Mouse (Mus musculus): Measurements from ENCODE around the gene Plekhh3.

Gene Plekhh3

GRCm38 (mm10) chr11:101170811-101171610 lies at the start of gene Plekhh3:
Plekhh3 (minus strand) TSS chr11:101171351.
- peak; percentile 86 for DNase-seq (ENCODE audit: extremely low spot score, low read depth, low spot score)

- no peak for DNase-seq (ENCODE audit: extremely low spot score, low read depth, low spot score)
These were observed 49.7 kb upstream of the Plekhh3 start for GRCm38 (mm10) chr11:101220853-101221252.

- DNase-seq (ENCODE audit: extremely low spot score, low read depth, low spot score) = no peak
These were observed 47.4 kb upstream of the Plekhh3 start for GRCm38 (mm10) chr11:101218436-101219055.

- DNase-seq (ENCODE audit: extremely low spot score, low read depth, low spot score) = no peak
These were observed 45.8 kb upstream of the Plekhh3 start for GRCm38 (mm10) chr11:101216936-101217335.

- DNase-seq (ENCODE audit: extremely low spot score, low read depth, low spot score) = peak; percentile 87
These were observed 40.8 kb upstream of the Plekhh3 start for GRCm38 (mm10) chr11:101211970-101212369.

GRCm38 (mm10) chr11:101200986-101201385 lies 29.8 kb upstream of the Plekhh3 start:
- no peak for DNase-seq (ENCODE audit: extremely low spot score, low read depth, low spot score)

- no peak for DNase-seq (ENCODE audit: extremely low spot score, low read depth, low spot score)
These were observed 28.4 kb upstream of the Plekhh3 start for GRCm38 (mm10) chr11:101199555-101199954.

GRCm38 (mm10) chr11:101196175-101196574 lies 25.0 kb upstream of the Plekhh3 start:
- no peak for DNase-seq (ENCODE audit: extremely low spot score, low read depth, low spot score)

- no peak for DNase-seq (ENCODE audit: extremely low spot score, low read depth, low spot score)
These were observed 24.4 kb upstream of the Plekhh3 start for GRCm38 (mm10) chr11:101195571-101195970.

- no peak for DNase-seq (ENCODE audit: extremely low spot score, low read depth, low spot score)
These were observed 23.9 kb upstream of the Plekhh3 start for GRCm38 (mm10) chr11:101195101-101195500.

- no peak for DNase-seq (ENCODE audit: extremely low spot score, low read depth, low spot score)
These were observed 23.5 kb upstream of the Plekhh3 start for GRCm38 (mm10) chr11:101194643-101195042.

- no peak for DNase-seq (ENCODE audit: extremely low spot score, low read depth, low spot score)
These were observed 23.0 kb upstream of the Plekhh3 start for GRCm38 (mm10) chr11:101194137-101194536.

GRCm38 (mm10) chr11:101193076-101193475 lies 21.9 kb upstream of the Plekhh3 start:
- DNase-seq (ENCODE audit: extremely low spot score, low read depth, low spot score) = no peak

GRCm38 (mm10) chr11:101192646-101193045 lies 21.5 kb upstream of the Plekhh3 start:
- no peak for DNase-seq (ENCODE audit: extremely low spot score, low read depth, low spot score)

- no peak for DNase-seq (ENCODE audit: extremely low spot score, low read depth, low spot score)
These were observed 20.8 kb upstream of the Plekhh3 start for GRCm38 (mm10) chr11:101191919-101192470.

- DNase-seq (ENCODE audit: extremely low spot score, low read depth, low spot score) = no peak
These were observed 20.1 kb upstream of the Plekhh3 start for GRCm38 (mm10) chr11:101190913-101191907.

GRCm38 (mm10) chr11:101190181-101190912 lies 19.2 kb upstream of the Plekhh3 start:
- no peak for DNase-seq (ENCODE audit: extremely low spot score, low read depth, low spot score)

- DNase-seq (ENCODE audit: extremely low spot score, low read depth, low spot score) = no peak
These were observed 18.5 kb upstream of the Plekhh3 start for GRCm38 (mm10) chr11:101189495-101190180.

GRCm38 (mm10) chr11:101188166-101188805 lies 17.1 kb upstream of the Plekhh3 start:
- no peak for DNase-seq (ENCODE audit: extremely low spot score, low read depth, low spot score)
